Mouse (Mus musculus) cerebellum, adult 2 months (tissue): ENCODE measurements around the gene Cdr2. TPM values are rescaled to one million over a fixed set of nuclear protein-coding genes. Genes with fewer than 3 reads are reported as not detected.
"Not testable (repeated sequence)": the region's sequence is repeated elsewhere in the genome, so short reads cannot be mapped to it uniquely, and the experiment has no call there.

Source experiments
- DNase-seq, 2 experiments: peaks; one replicate each; pipeline ENCODE4 v3.0.0; 2021
- H3K27ac ChIP-seq: fragments of 200-500 bp; 2 replicates; pipeline ENCODE4 v1.5.1; 2012; ENCODE audit warnings: low read length, control low read depth, inconsistent platforms; ENCODE audit not compliant: insufficient read depth
- H3K27me3 ChIP-seq: fragments of 200-500 bp; 2 replicates; pipeline ENCODE4 v1.6.1; 2012; ENCODE audit warnings: inconsistent platforms, mild to moderate bottlenecking, low read length, moderate library complexity; ENCODE audit not compliant: control insufficient read depth, insufficient read depth
- H3K4me1 ChIP-seq: fragments of 200-500 bp; 2 replicates; pipeline ENCODE4 v1.6.1; 2011; ENCODE audit warnings: low read length; ENCODE audit not compliant: control insufficient read depth, insufficient read depth
- H3K4me3 ChIP-seq: fragments of 200-500 bp; replicated peaks from 2 replicates; pipeline ENCODE3; 2011; ENCODE audit warnings: mild to moderate bottlenecking, low read depth, low read length, control low read depth; ENCODE audit not compliant: insufficient read depth
- CTCF ChIP-seq: fragments of 200-500 bp; IDR thresholded peaks from 2 replicates; pipeline ENCODE4 v1.5.1; 2011; ENCODE audit warnings: low read depth, mild to moderate bottlenecking, control low read depth, low read length, moderate library complexity, borderline replicate concordance; ENCODE audit not compliant: insufficient read depth
- POLR2A ChIP-seq: fragments of 200-500 bp; IDR thresholded peaks from 2 replicates; pipeline ENCODE4 v1.6.1; 2011; ENCODE audit warnings: low read length, control low read depth, borderline replicate concordance; ENCODE audit not compliant: insufficient read depth
- WGBS: fragments of 180-500 bp; shearing (Covaris S2); methylation state at CpG from one replicate; pipeline ENCODE4 v1.1.7; 2018; 5-methylcytosine and 5-hydroxymethylcytosine counted together
- polyA plus RNA-seq: library from polyadenylated mRNA; depleted of rRNA; stranded (reverse); fragments of >200 nt; gene quantifications from 2 replicates; pipeline ENCODE4 v1.2.3, GENCODE M21; 2012

Cdr2 gene
- polyA plus RNA-seq, 1 experiment, result 50.2 TPM

GRCm38 (mm10) chr7:120980931-120981924 is 884 bp downstream of the Cdr2 start:
- WGBS, result 6% methylated on average over 39 of the region's 39 CpGs
- H3K4me1 ChIP-seq, result no peaks in the 10 kb centered on the region; the same call in 1 of the 2 replicates
- H3K27me3 ChIP-seq, result no peaks in the 10 kb centered on the region
- peak; percentile 53 to 64 for DNase-seq
- peak overlapping the region; percentile 74 for H3K4me3 ChIP-seq
- TF ChIP-seq POLR2A (no peak), CTCF (no peak)
- no peak overlapping the region for H3K27ac ChIP-seq

- Histone ChIP-seq H3K4me3 (no peak overlapping the region), H3K27ac (no peak overlapping the region), H3K27me3 (no peaks in the 10 kb centered on the region), H3K4me1 (no peaks in the 10 kb centered on the region; the same call in 1 of the 2 replicates)
- DNase-seq, result no peak
- WGBS, result 90% methylated on average over 4 of the region's 4 CpGs
- TF ChIP-seq POLR2A (no peak), CTCF (no peak)
Observed at GRCm38 (mm10) chr7:120980041-120980440, 2.1 kb downstream of the Cdr2 start.

- no peak for DNase-seq
- TF ChIP-seq CTCF (no peak), POLR2A (no peak)
- Histone ChIP-seq H3K4me1 (no peaks in the 10 kb centered on the region; the same call in 1 of the 2 replicates), H3K4me3 (no peak overlapping the region), H3K27me3 (no peaks in the 10 kb centered on the region), H3K27ac (no peak overlapping the region)
- 48% methylated on average over 7 of the region's 7 CpGs for WGBS
Observed at GRCm38 (mm10) chr7:120977063-120977462, 5.0 kb downstream of the Cdr2 start.

DNA sequence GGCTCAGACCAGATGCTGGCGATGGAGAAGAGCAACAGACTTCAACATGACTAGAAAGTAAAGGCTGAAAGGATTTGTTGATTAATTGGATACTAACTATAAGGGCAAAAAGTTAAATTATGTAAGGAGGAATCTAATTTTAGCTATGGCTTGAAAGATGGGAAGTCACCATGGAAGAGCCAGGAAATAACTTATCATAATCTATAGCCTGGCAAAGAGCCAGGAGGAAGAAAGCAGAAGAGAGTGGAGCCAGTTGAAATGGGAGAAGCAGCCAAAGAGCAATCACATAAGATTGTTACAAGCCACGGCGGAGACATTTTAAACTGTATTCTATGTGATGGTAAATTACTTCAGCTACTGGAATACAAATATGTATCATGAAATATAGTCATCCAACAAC is 8.1 kb downstream of the Cdr2 start:
- 82% methylated on average over 3 of the region's 3 CpGs for WGBS
- no peak overlapping the region for H3K4me3 ChIP-seq
- TF ChIP-seq POLR2A, result no peak
- TF ChIP-seq CTCF, result no peak
- H3K27ac ChIP-seq, result no peak overlapping the region
- no peaks in the 10 kb centered on the region for H3K27me3 ChIP-seq
- no peaks in the 10 kb centered on the region for H3K4me1 ChIP-seq
- DNase-seq, result no peak

- not testable (repeated sequence) for DNase-seq, H3K27me3 ChIP-seq, H3K27ac ChIP-seq, H3K4me3 ChIP-seq, H3K4me1 ChIP-seq
- 68% methylated on average over 2 of the region's 2 CpGs for WGBS
Observed at GRCm38 (mm10) chr7:120972471-120972870, 9.6 kb downstream of the Cdr2 start.

DNA sequence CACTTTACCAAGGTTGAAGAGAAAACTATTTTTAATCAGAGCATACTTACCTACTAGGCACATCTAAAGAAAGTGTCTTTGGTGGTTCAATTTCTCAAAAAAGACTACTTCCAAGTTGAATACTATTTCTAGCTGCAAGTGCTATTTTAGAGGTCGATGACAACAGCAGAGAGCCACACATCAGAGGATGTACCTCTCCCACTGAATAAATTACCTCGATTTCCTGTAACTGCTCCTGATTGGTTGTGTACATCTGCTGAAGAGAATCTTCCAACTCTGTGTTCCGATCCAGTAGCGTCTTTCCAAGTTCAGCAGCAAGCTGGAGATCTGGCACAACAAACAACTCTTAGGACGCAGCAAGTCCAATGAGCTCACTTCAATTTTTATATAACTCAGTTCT is 12.0 kb downstream of the Cdr2 start:
- WGBS, result 80% methylated on average over 5 of the region's 5 CpGs
- Histone ChIP-seq H3K27ac (no peak overlapping the region), H3K4me1 (no peaks in the 10 kb centered on the region), H3K4me3 (no peak overlapping the region), H3K27me3 (no peaks in the 10 kb centered on the region)
- no peak for DNase-seq
- TF ChIP-seq CTCF, result no peak
- no peak for TF ChIP-seq POLR2A

DNA sequence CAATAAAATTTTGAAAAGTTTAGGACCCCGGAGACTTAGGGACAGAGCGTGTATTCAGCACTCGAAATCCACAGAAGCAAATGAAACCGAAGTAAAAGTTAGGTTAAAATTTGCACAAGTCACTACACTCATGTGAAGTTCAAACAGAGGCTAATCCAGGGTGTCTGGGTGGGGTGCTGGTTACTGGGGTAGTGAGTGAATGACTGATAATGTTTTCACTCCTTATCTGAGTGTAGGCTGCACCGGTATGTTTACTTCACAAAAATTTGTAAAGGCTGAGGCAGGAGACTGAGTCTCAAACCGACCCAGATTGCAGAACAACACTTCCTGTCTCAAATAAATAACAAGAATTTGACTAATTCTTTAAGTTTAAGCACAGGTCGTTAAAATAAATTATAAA is 12.9 kb downstream of the Cdr2 start:
- Histone ChIP-seq H3K27ac (no peak overlapping the region), H3K27me3 (no peaks in the 10 kb centered on the region), H3K4me3 (no peak overlapping the region), H3K4me1 (no peaks in the 10 kb centered on the region)
- TF ChIP-seq CTCF (no peak), POLR2A (no peak)
- no peak for DNase-seq
- WGBS, result 93% methylated on average over 7 of the region's 7 CpGs

DNA sequence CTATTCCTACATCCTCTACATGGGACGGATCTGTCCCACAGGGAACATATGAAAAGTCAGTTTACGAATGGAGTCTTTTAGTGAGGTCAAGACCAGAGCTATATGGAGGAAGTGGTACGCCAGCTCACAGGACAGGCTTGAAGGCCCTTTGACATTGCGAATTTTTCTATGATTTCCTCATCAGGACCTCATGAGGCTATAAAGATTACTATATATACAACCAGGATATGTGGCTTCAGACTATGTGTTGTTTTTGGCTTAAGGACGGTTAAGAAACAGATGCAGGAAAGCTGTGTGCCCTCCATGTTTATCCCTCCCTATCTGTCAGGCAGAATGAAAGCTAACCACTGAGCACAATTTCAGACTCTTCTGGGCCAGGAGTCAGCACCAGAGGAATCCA is 19.0 kb downstream of the Cdr2 start:
- no peak for DNase-seq
- 93% methylated on average over 5 of the region's 5 CpGs for WGBS

More for the DNA sequence above, 19.0 kb downstream of the Cdr2 start:
- Histone ChIP-seq H3K4me1 (no peaks in the 10 kb centered on the region), H3K27me3 (no peaks in the 10 kb centered on the region), H3K27ac (no peak overlapping the region), H3K4me3 (no peak overlapping the region)
- TF ChIP-seq POLR2A (no peak), CTCF (no peak)
